Mouse (Mus musculus): ENCODE data around the gene Prol1.
A peak's percentile ranks its signal among the peaks of the same experiment; 100 is the strongest.
"Not testable (repeated sequence)": the region's sequence is repeated elsewhere in the genome, so short reads cannot be mapped to it uniquely, and the experiment has no call there.

Prol1 gene

DNA sequence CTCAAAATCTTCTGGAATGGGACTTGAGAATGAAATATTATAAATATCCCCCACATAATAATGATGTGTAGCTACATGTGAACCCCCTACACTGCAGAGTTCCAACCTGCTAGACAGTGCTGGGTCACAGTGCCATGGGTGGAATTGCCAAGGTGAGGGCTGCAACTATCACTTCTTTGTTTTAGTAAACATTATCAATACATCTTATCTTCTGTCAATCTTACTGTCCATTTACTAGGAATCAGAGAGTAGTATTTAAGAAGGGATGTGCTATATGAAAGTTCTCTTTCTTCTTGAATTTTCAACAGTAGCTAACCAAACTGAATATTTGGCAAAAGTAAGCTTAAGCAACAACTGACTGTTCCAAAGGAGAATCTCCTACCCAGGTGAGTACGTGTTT lies at the start of gene Prol1:
Gene Prol1 (plus strand): TSS at position 301 of the 400 bp plus-strand sequence.
- no peak for DNase-seq

DNA sequence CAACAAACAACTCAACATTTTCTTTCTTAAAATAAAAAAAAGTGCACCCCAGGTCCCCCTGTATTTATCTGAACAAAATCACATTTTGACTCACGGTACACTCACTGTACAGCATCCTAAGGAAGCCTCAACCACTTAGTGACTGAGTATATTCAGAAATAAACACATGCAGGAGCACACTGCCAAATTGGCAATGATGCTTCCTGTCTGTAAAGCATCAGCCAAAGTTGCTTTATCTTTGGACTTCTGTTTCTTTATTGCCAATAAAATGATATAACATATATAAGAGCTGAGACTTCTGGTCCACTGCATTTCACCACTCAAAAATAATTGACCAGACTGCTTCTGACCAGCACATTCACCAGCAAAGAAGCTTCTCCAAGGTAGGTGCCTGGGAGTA lies 48.5 kb upstream of the Prol1 start, which contains the start of gene Gm7714:
Gene Gm7714 (plus strand): TSS at position 301 of the 400 bp plus-strand sequence.
- DNase-seq, result no peak

DNA sequence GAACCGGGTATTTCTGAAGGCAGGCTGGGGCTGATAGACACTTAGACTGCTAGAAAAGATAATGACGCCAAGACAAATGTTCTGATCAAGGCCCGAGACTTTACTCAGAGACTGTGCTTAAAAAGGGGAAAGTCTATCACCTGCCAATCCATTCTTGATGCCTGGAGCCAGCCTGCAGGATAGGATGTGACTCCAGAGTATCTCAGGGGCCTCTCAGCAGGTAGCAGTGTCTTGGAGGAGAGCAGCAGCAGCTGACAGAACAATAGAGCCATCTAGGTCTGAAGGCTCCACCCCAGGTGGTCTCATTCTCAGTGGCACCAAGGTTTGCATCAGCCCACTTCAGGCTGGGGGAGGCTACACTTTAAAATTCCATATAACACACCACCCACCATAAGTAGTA lies 5.8 kb upstream of the Prol1 start:
- DNase-seq, result not testable (repeated sequence)

DNA sequence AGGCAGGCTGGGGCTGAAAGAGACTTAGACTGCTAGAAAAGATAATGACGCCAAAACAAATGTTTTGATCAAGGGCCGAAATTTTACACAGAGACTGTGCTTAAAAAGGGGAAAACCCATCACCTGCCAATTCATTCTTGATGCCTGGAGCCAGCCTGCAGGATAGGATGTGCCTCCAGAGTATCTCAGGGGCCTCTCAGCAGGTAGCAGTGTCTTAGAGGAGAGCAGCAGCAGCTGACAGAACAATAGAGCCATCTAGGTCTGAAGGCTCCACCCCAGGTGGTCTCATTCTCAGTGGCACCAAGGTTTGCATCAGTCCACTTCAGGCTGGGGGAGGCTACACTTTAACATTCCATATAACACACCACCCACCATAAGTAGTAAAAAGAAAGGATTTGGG lies 31.4 kb downstream of the Prol1 start:
- DNase-seq, result not testable (repeated sequence)

DNA sequence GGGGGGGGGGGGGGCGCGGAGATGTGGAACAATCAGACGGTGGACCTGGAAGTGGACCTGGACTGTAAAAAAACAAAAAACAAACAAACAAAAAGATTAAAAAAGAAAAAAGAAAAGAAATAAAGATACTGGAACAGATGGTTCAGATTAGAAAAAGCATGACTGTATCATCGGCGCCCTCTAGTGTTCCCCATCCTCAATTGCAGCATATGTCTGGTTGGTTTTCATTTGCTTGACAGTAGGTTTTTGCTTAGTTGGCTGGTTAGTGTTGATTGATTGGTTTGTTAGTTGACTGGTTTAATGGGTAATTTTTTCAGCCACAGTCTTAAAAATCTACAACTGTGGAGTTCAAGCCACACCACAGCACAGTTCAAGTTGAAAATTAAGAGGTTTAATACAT lies 47.7 kb downstream of the Prol1 start:
- peak; percentile 7 for DNase-seq

DNA sequence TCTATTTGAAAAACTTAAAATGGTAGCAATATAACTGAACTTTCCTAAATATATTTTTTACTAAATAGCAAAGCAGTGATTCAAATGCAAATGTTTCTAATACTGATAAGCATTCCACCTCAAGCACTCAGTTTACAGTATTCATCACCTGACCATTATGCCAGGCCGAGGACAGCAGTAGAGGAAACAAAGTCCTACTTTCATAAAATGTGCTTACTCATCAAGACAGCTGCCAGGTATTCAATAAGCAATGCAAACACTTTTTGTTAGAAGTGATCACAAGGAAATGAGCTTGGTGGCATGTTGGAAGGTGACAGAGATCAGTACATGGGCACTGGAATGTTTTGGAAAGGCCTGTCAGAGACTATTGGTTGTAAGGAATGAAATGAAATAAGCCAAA lies 49.8 kb downstream of the Prol1 start:
- no peak for DNase-seq

DNA sequence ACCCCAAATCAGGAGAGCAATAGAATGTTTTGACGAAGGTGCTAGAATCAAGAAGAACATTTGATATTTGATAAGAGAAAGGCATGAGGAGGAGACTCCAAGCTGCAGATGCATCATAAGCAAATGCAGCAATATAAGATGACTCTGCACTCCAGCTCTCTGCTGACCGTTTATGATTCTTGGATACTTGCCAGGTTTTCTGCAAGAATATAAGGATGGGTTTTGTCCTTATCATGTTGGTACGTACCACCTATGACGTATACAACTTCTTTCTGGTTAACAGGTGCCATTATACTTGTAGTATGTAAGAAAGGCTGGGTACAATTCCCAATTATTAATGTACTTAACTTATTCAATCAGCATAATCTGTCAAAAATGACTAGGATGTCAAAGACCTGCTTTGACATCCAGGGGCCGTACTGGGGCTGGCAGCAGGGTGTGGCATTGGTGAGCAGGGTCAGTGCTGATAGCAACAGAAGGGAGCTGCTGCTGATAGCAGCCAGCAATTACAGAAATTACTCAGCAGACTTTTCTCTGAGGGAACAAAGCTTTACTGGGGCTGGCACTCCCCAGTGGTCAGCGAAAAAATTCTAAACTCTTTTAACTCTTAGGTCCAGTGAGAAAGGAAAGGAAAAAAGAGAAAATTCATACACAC lies 53.6 kb downstream of the Prol1 start:
- no peak for DNase-seq

DNA sequence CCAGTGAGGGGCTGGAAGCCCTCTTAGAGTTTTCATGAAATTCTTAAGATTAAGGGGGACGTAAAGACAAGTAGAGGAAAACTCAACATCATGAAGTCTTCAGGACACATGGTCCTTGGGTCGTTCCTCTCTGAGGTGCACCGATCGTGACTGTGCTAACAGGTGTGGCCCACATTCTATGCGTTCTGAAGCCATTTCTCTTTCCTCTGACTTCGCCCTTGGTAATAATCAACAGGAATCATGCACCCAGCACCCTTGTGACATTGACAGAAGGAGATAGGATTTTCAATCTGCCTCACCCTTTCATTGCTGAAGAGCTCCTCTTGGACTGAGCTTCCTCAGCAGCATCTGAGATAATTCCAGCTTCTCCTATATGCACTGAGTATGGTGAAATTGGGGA lies 55.5 kb downstream of the Prol1 start:
- DNase-seq, result no peak

DNA sequence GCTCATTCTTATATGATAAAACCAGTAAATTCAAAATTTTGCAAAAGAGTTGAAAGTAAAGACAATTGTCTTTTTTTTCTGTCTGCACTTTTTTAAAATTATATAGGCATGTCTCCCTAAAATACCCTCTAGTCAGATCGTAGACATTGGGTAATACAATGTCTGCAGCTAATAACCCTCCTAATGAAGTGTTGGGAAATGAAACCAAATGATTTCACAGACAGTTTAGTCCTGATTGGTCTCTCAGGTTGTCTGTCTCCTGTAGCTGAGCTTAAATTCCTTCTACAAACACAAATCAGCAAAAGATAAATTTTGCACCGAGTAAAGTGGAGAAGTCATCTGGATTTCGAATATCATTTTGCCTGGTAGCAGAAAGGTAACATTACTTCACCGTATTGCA lies 58.7 kb downstream of the Prol1 start, which contains the start of gene Amtn:
Gene Amtn (plus strand): TSS at position 301 of the 400 bp plus-strand sequence.
- no peak for DNase-seq
